Mouse (Mus musculus): ENCODE measurements at regions not wholly inside any gene's neighbourhood (a gene's known extent, or its start where the extent isn't known, plus 50 kb on each side); places are given as distances from the start of the nearest gene placed in this dataset.

GRCm38 (mm10) chr12:32273474-32273873 lies 65.0 kb upstream of the Pik3cg start:
- no peak for DNase-seq

DNA sequence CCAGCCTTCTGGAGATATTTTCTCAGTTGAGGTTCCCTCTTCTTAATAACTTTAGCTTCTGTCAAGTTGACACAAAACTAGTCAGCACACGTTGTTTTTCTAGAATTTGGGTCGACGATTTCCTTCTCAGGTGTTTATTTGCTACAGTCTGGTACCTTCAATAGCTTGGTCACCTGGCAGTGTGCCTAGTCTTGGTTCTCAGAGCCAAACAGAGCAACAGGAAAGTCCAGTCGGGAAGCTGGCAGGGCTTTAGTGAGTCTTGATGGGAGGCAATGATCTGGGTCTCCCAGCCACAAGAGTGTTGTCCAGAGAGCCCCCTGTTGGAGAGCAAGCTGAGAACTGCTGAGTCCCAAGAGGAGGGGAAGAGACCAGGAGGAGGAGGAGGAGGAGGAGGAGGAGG lies 71.4 kb upstream of the Pik3cg start:
- DNase-seq = no peak

GRCm38 (mm10) chr12:32280309-32280708 lies 71.8 kb upstream of the Pik3cg start:
- DNase-seq = no peak

DNA sequence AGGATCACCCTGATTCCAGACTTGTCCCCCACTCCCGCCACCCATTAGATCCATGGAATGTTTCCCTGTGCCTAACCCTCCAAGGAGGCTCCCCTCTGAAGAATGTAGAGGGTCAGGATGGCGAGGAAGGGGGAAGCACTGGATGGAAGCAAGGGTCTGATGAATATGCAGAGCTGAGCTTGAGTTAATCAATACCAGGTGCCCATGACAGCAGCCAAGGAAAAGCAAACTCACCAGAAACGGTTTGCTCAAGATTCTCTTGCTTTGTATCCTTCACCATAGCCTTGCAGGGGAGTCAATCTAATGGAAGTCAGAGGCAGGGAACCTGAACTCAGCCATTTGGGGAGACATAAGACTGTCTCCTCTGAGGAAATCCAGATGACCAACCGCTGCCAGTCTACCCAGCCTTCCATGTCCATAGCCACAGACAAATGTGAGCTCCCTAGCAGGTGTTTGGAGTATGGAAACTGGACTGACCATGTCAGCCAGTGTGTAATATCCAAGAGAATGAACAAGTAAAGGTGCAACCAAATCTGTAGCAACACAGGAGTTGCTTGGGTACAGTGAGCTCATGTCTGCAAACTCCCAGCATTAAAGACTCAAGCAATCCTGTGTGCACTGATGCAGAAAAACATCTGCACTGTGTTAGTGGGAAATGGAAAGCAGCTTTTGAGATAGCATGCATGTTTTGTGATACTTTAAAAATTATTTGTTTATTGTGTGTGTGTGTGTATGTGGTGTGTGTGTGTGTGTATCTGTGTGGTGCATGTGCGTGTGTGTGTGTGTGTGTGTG lies 74.1 kb upstream of the Pik3cg start:
- DNase-seq = no peak

DNA sequence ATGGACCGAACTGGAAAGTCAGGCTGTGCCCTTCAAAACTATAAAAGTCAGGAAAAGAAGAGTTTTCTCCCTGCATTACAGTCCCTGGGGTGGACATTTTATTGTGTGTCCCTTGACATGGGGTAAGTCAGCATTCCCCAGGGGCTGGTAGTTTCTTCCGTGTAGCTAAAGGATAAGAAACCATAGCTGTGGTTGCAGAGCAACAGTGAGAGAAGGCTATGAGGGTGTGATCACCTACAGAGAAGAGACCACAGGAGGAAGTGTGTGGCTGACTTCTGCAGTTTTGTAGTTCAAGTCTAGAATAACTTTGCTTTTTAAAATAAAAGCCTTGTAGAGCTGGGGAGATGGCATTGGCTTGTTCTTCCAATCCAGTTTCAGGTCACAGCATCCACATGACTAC lies 76.6 kb upstream of the Pik3cg start:
- no peak for DNase-seq

DNA sequence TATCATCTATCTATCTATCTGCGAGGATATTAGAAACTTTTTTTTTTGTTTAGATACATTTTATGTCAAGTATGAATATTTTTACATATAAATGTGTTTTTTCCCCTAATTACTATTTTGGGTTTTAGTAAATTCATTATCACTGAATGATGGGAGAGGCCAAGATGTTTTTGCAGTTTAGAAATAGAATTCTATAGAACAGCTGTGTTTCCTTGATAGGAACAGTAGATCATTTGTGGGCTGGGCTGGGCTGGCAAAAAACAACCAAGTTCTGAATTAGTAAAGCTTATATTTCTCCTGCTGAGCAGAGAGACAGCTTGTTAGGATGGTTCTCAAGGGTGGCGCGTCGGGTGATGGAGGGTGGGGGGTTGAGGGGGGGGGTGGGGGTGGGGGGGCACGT lies 78.2 kb upstream of the Pik3cg start:
- no peak for DNase-seq

- no peak for DNase-seq
These were observed 82.7 kb upstream of the Pik3cg start for GRCm38 (mm10) chr12:32291145-32291544.

DNA sequence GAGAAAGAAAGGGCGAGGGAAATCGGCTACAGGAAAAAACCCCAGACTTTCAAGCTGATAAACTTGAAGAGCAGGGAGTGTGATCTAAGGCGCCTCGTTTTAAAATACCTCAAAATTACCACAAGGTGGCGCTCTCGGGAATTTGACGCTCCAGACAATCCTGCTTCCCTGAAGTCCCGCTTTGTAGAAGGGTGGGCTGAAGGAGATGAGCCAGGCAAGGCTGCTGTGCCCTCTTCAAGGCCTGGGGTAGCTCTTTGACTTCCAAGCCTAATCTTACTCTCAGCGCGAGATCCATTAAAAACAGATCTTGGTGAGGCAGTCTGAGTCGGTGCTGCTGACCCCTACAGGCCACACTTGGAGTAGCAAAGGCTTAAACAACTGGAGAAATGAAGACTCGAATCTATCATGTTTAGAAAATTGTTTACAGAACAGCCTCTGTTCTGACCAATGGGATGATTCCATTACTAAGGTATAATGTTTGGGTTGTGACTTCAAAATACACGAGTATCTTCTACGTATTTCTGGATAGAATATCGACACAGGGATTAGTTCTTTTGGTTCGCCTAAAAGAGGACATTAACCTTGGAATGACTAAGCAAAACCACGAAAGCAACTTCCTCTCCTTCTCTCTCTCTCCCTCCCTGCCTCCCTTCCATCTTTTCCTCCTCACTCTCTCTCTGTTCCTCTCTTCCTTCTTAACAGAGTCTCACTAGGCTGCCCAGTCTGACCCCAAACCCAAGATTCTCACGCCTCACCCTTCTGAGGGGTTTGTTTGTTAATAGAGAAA lies 83.7 kb upstream of the Pik3cg start:
- DNase-seq = peak; percentile 32

DNA sequence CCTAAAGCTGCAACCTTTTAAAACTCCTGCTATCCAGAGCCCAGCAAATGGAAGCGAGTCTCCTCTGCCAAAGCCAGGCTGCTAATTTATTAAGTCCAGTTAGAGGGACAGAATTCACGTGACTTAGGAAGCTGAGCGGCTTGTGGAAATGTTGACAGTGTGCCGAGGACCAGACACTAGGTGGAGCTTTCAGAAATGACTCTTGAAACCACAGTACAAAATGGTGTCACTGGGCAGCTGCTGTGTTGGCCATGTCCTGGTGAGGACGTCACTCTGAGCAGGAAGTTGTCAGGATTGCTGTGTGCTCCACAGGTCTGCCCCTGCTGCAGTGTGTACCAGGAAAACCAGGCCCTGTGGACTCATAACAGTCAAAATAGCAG lies 84.3 kb upstream of the Pik3cg start:
- DNase-seq = no peak

GRCm38 (mm10) chr12:32297431-32297830 lies 81.1 kb upstream of the Ccdc71l start:
- no peak for DNase-seq

- DNase-seq = no peak
These were observed 78.8 kb upstream of the Ccdc71l start for GRCm38 (mm10) chr12:32299714-32300113.

GRCm38 (mm10) chr12:32305736-32306135 lies 72.8 kb upstream of the Ccdc71l start:
- DNase-seq = no peak

DNA sequence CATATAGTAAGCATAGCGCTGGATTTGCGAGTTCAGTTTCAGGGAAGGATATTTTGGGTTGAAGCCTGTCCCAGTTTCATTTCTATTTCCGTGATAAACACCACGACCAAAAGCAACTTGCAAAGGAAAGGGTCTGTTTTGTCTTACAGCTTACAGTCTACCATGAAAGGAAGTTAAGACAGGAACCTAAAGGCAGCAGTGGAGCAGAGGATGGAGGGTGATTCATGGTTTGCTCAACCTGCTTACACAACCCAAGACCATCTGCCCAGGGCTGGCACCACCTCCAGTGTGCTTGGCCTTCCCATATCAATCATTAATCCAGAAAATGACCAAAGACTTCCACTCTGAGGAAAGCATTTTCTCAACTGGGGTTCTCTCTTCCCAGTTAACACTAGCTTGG lies 72.2 kb upstream of the Ccdc71l start:
- no peak for DNase-seq

DNA sequence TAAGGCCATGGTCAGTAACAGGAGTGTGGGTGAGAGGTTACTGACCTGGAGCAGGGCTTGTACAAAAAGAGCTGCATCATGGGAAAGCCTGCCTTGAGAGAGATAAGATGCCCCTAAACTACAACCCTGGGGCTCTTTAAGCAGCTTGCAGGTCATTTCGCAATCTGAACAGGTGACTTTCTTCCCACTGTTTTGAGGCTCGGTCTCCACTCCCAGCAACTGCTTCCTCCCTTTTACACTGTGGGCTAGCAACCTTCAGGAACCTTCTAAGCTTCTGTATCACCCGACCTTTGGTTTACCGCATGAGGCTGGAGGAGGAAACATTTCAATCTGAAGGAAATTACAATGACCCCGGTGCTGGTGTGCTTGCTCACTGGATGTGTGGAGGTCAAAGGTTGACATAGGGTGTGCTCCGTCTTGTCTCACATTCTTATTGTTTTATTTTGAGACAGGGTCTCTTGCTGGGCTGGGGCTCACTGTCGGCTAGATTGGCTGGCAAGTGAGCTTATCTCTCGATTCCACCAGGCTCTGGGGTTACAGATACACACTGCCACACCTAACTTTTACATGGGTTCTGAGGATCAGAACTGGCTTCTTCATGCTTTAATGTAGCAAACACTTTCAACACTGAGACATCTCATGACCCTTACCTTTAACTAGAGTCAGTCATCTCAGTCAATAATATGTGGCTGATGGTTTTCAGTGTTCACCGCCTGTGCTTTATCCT lies 71.1 kb upstream of the Ccdc71l start:
- DNase-seq = no peak

DNA sequence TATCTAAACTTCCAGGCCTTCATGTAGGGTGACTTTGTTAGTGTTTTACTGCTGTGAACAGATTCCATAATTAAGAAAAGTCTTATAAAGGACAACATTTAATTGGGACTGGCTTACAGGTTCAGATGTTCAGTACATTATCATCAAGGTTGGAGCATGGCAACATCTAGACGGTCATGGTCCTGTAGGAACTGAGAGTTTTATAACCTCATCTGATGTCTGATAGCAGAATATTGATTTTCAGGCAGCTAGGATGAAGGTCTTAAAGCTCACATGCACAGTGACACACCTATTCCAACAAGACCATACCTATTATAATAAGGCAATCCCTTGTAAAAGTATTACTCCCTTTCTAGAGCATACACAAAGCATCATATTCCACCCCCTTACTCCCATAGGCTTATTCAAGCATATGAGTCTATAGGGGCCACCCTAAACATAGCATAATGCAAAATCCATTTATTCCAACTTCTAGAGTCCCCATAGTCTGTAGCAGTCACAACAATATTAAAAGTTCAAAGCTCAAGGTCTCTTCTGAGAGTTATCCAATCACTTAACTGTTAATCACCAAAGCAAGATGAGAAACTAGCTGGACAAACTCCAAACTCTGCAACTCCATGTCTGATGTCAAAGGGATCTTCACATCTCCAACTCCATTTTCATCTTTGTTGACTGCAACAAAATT lies 63.3 kb upstream of the Ccdc71l start:
- DNase-seq = no peak

Data from cerebellum, adult 9-10 months (tissue).